Mouse (Mus musculus): ENCODE data around the gene Kcnj14.

- TF ChIP-seq POLR2A (IDR thresholded peaks at IDR 0.05; ENCODE audit: borderline replicate concordance, low read depth, low read length) (no peak), CTCF (IDR thresholded peaks at IDR 0.05; ENCODE audit: low read depth, low read length) (no peak)
Measured at GRCm38 (mm10) chr7:45812921-45813320, 11.7 kb downstream of the Kcnj14 start.
